Mouse (Mus musculus) testis, adult 2 months (tissue): Measurements from ENCODE around the gene Ttyh3.

Experiments
- CTCF ChIP-seq: fragments of 200-500 bp; IDR thresholded peaks from 2 replicates; pipeline ENCODE4 v1.5.1; 2012; ENCODE audit warnings: low read depth, mild to moderate bottlenecking, inconsistent platforms, low read length, moderate library complexity; ENCODE audit not compliant: control insufficient read depth, insufficient read depth, insufficient replicate concordance
- POLR2A ChIP-seq: fragments of 200-500 bp; IDR thresholded peaks from 2 replicates; pipeline ENCODE4 v1.6.1; 2012; ENCODE audit warnings: low read depth, mild to moderate bottlenecking, inconsistent platforms, low read length, moderate library complexity; ENCODE audit not compliant: control insufficient read depth

DNA sequence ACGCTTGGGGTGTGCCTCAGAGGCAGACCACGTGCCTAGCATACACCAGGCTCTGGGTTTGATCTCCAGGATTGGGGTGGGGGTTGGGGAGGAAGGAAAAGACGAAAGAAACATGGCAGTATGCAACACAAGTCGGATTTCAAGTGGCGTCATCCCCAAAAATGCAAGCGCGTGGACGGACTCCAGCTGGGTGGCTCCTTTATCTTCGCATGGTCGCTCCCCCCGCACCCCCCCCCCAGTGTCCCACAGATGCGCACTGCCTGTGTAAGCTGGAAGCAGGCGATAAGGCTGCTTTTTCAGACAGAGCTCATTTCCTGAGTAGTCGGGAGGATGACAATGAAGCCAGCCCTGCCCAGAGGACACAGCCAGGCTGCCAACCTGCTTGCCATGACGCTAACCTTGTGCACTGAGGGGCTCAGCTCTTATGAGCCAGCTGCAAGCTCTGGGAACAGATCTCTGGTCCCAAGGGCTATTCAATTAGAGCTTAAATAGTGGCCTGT is 4.1 kb downstream of the Ttyh3 start:
- TF ChIP-seq POLR2A (no peak), CTCF (no peak)
